Mouse (Mus musculus): Measurements from ENCODE around the gene Gcnt2.

GRCm38 (mm10) chr13:40923756-40924315 lies 64.3 kb downstream of the Gcnt2 start:
- TF ChIP-seq POLR2A (IDR thresholded peaks at IDR 0.05; ENCODE audit: low read depth, low read length) (no peak), CTCF (conservative IDR thresholded peaks at IDR 0.05; ENCODE audit: insufficient read depth, insufficient read length, low read depth, low read length) (no peak)
